Mouse (Mus musculus): Measurements from ENCODE around the gene Dhx34. TPM values are rescaled to one million over a fixed set of nuclear protein-coding genes. Genes with fewer than 3 reads are reported as not detected.
A peak's percentile ranks its signal among the peaks of the same experiment; 100 is the strongest.
"Not testable (repeated sequence)": the region's sequence is repeated elsewhere in the genome, so short reads cannot be mapped to it uniquely, and the experiment has no call there.

Dhx34 gene
- total RNA-seq (2021), result 1 to 10 TPM; 8.3 TPM

GRCm38 (mm10) chr7:16221582-16222272, at the start of gene Dhx34:
TSS of gene Dhx34 (minus strand) at chr7:16222037.
- intact Hi-C loops (cut with DNase I), result no loop called here
- DNase-seq (ENCODE audit: low spot score), result peak; percentile 89

- DNase-seq (ENCODE audit: low spot score), result no peak
- intact Hi-C loops (cut with DNase I), result loop anchor here (10.0 kb wide), 1 partner anchor 326 kb away; the partner anchor contains the start of gene Nop53
These were observed 49.3 kb upstream of the Dhx34 start for GRCm38 (mm10) chr7:16271139-16271538.

GRCm38 (mm10) chr7:16266593-16266992, 44.8 kb upstream of the Dhx34 start:
- DNase-seq (ENCODE audit: low spot score); intact Hi-C loops (cut with DNase I): not testable (repeated sequence)

- intact Hi-C loops (cut with DNase I), result no loop called here
- DNase-seq (ENCODE audit: low spot score), result no peak
These were observed 44.0 kb upstream of the Dhx34 start for GRCm38 (mm10) chr7:16265856-16266255.

- DNase-seq (ENCODE audit: low spot score), result no peak
These were observed 42.0 kb upstream of the Dhx34 start for GRCm38 (mm10) chr7:16263843-16264242.

GRCm38 (mm10) chr7:16263015-16263787, 41.4 kb upstream of the Dhx34 start:
- DNase-seq (ENCODE audit: low spot score), result no peak
- intact Hi-C loops (cut with DNase I), result loop anchor here (1.0 to 5.0 kb wide), 3 partner anchors 51 to 166 kb away; partner anchors contain the start of gene Napa

More at GRCm38 (mm10) chr7:16263843-16264242, 42.0 kb upstream of the Dhx34 start:
- intact Hi-C loops (cut with DNase I), result loop anchor here (1.0 to 5.0 kb wide), 3 partner anchors 52 to 167 kb away; partner anchors contain the start of gene Napa

GRCm38 (mm10) chr7:16261097-16261496, 39.3 kb upstream of the Dhx34 start:
- intact Hi-C loops (cut with DNase I), result loop anchor here (5.0 kb wide), 2 partner anchors 49 to 164 kb away; partner anchors contain the start of gene Napa
- DNase-seq (ENCODE audit: low spot score), result no peak

GRCm38 (mm10) chr7:16259110-16259590, 37.3 kb upstream of the Dhx34 start, which contains the start of gene C5ar1:
TSS of gene C5ar1 (minus strand) at chr7:16259540.
- intact Hi-C loops (cut with DNase I), result no loop called here
- DNase-seq (ENCODE audit: low spot score), result no peak

GRCm38 (mm10) chr7:16257830-16258229, 36.0 kb upstream of the Dhx34 start:
- intact Hi-C loops (cut with DNase I), result no loop called here
- no peak for DNase-seq (ENCODE audit: low spot score)

- intact Hi-C loops (cut with DNase I), result not testable (repeated sequence)
These were observed 34.1 kb upstream of the Dhx34 start for GRCm38 (mm10) chr7:16255963-16256362.

GRCm38 (mm10) chr7:16254195-16254594, 32.4 kb upstream of the Dhx34 start:
- no peak for DNase-seq (ENCODE audit: low spot score)
- intact Hi-C loops (cut with DNase I), result no loop called here

More at GRCm38 (mm10) chr7:16255963-16256362, 34.1 kb upstream of the Dhx34 start:
- not testable (repeated sequence) for DNase-seq (ENCODE audit: low spot score)

GRCm38 (mm10) chr7:16250687-16251086, 28.9 kb upstream of the Dhx34 start:
- intact Hi-C loops (cut with DNase I), result no loop called here
- DNase-seq (ENCODE audit: low spot score), result no peak

GRCm38 (mm10) chr7:16245958-16246357, 24.1 kb upstream of the Dhx34 start:
- intact Hi-C loops (cut with DNase I), result no loop called here
- DNase-seq (ENCODE audit: low spot score), result no peak

- intact Hi-C loops (cut with DNase I), result no loop called here
- no peak for DNase-seq (ENCODE audit: low spot score)
These were observed 22.2 kb upstream of the Dhx34 start, which contains the start of gene C5ar2 for GRCm38 (mm10) chr7:16244067-16244466. TSS of gene C5ar2 (minus strand) at chr7:16244154.

- DNase-seq (ENCODE audit: low spot score), result no peak
- intact Hi-C loops (cut with DNase I), result no loop called here
These were observed 20.4 kb upstream of the Dhx34 start for GRCm38 (mm10) chr7:16242198-16242597.

GRCm38 (mm10) chr7:16241787-16242186, 19.9 kb upstream of the Dhx34 start:
- DNase-seq (ENCODE audit: low spot score), result no peak
- intact Hi-C loops (cut with DNase I), result no loop called here

- intact Hi-C loops (cut with DNase I), result no loop called here
These were observed 19.1 kb upstream of the Dhx34 start for GRCm38 (mm10) chr7:16240978-16241303.

GRCm38 (mm10) chr7:16240281-16240977, 18.6 kb upstream of the Dhx34 start:
- intact Hi-C loops (cut with DNase I), result no loop called here

More at GRCm38 (mm10) chr7:16240978-16241303, 19.1 kb upstream of the Dhx34 start:
- no peak for DNase-seq (ENCODE audit: low spot score)

GRCm38 (mm10) chr7:16239554-16239997, 17.7 kb upstream of the Dhx34 start:
- intact Hi-C loops (cut with DNase I), result no loop called here
- DNase-seq (ENCODE audit: low spot score), result peak; percentile 20

More at GRCm38 (mm10) chr7:16240281-16240977, 18.6 kb upstream of the Dhx34 start:
- DNase-seq (ENCODE audit: low spot score), result no peak

- intact Hi-C loops (cut with DNase I), result no loop called here
- no peak for DNase-seq (ENCODE audit: low spot score)
These were observed 8.0 kb upstream of the Dhx34 start for GRCm38 (mm10) chr7:16229869-16230268.
